Mouse (Mus musculus): ENCODE measurements around the gene Snx27. TPM values are rescaled to one million over a fixed set of nuclear protein-coding genes. Genes with fewer than 3 reads are reported as not detected.

The Snx27 gene
- total RNA-seq, 1 experiment = 33.1 TPM

DNA sequence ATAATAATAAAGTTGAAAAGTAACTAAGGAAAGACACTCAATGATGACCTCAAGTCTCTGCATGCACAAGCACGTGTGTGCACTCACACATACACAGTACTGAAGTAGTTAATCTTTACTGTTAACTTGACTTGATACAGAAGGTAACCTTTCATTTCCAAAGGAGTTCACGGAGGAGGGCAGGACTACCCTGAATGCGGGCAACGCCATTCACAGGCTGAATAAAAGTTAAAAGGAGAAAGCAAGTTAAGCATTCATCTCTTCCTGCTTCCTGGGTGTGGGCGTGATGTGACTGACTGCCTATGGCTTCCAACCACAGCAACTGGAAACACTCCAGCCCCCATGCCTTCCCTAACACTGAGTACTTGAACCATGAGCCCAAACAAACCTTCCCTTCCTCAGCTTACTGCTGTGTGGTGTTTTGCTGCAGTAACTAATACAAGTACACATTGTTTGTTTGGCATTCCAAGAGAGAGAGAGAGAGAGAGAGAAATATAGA lies 22.5 kb downstream of the Snx27 start:
- DNase-seq (ENCODE audit: low read depth, low spot score) = no peak
- TF ChIP-seq ZC3H11A (IDR thresholded peaks at IDR 0.05; ENCODE audit: borderline replicate concordance, low read depth, low read length) (no peak), ZNF384 (IDR thresholded peaks at IDR 0.05; ENCODE audit: low read depth, low read length) (no peak), MAFK (IDR thresholded peaks at IDR 0.05; ENCODE audit: insufficient read depth, low read depth, low read length) (no peak), HCFC1 (IDR thresholded peaks at IDR 0.05; ENCODE audit: borderline replicate concordance, insufficient read depth, low read length) (no peak), CHD2 (IDR thresholded peaks at IDR 0.05; ENCODE audit: low read depth, low read length) (no peak)
- H3K9me3 ChIP-seq (ENCODE audit: control insufficient read depth, insufficient read depth, low read depth, low read length) = no peaks in the 10 kb centered on the region
- 0 out of 4 replicates have a peak, but pooled peaks cover 0 to 2% of the 10 kb centered on the region in 2 experiments for H3K4me1 ChIP-seq (ENCODE audit: control insufficient read depth in 2 of 2, insufficient read depth in 2 of 2, low read length in 2 of 2, poor library complexity in 1 of 2)
- no peak overlapping the region for H3K4me3 ChIP-seq (ENCODE audit: insufficient read depth in 1 of 2, low read depth in 1 of 2, low read length in 2 of 2, poor library complexity in 1 of 2, severe bottlenecking in 1 of 2)
- in situ Hi-C loops (cut with MboI; ENCODE audit: low sequenced_read_pairs in 2 of 2, unreplicated experiment in 2 of 2) = no loop called here
- H3K36me3 ChIP-seq (ENCODE audit: control insufficient read depth, insufficient read depth, low read length, poor library complexity, severe bottlenecking) = peaks cover 8% of the 10 kb centered on the region
- H3K9ac ChIP-seq (ENCODE audit: insufficient read depth, low read depth, low read length, poor library complexity, severe bottlenecking) = no peak overlapping the region
- no peak overlapping the region for H3K27ac ChIP-seq (ENCODE audit: insufficient read depth, low read depth, low read length, poor library complexity, severe bottlenecking)

- Histone ChIP-seq H3K27ac (ENCODE audit: insufficient read depth, low read depth, low read length, poor library complexity, severe bottlenecking) (no peak overlapping the region), H3K9me3 (ENCODE audit: control insufficient read depth, insufficient read depth, low read depth, low read length) (no peaks in the 10 kb centered on the region)
- in situ Hi-C loops (cut with MboI; ENCODE audit: low sequenced_read_pairs in 2 of 2, unreplicated experiment in 2 of 2) = no loop called here
These were observed 33.5 kb downstream of the Snx27 start for GRCm38 (mm10) chr3:94549041-94549440.

GRCm38 (mm10) chr3:94537187-94537586 lies 45.3 kb downstream of the Snx27 start:
- no peaks in the 10 kb centered on the region for H3K9me3 ChIP-seq (ENCODE audit: control insufficient read depth, insufficient read depth, low read depth, low read length)
- H3K9ac ChIP-seq (ENCODE audit: insufficient read depth, low read depth, low read length, poor library complexity, severe bottlenecking) = no peak overlapping the region
- no peaks in the 10 kb centered on the region for H3K36me3 ChIP-seq (ENCODE audit: control insufficient read depth, insufficient read depth, low read length, poor library complexity, severe bottlenecking)
- DNase-seq (ENCODE audit: low read depth, low spot score) = no peak
- TF ChIP-seq MAFK (IDR thresholded peaks at IDR 0.05; ENCODE audit: insufficient read depth, low read depth, low read length) (peak; percentile 55; the same call in 1 of the 2 replicates), HCFC1 (IDR thresholded peaks at IDR 0.05; ENCODE audit: borderline replicate concordance, insufficient read depth, low read length) (no peak), ZC3H11A (IDR thresholded peaks at IDR 0.05; ENCODE audit: borderline replicate concordance, low read depth, low read length) (no peak)
- no peak overlapping the region for H3K27ac ChIP-seq (ENCODE audit: insufficient read depth, low read depth, low read length, poor library complexity, severe bottlenecking)
- in situ Hi-C loops (cut with MboI; ENCODE audit: low sequenced_read_pairs in 2 of 2, unreplicated experiment in 2 of 2) = no loop called here
- no peak overlapping the region for H3K4me3 ChIP-seq (ENCODE audit: insufficient read depth in 1 of 2, low read depth in 1 of 2, low read length in 2 of 2, poor library complexity in 1 of 2, severe bottlenecking in 1 of 2)
- no peaks in the 10 kb centered on the region; a peak in 1 of 4 replicates for H3K4me1 ChIP-seq (ENCODE audit: control insufficient read depth in 2 of 2, insufficient read depth in 2 of 2, low read length in 2 of 2, poor library complexity in 1 of 2)

More at GRCm38 (mm10) chr3:94549041-94549440, 33.5 kb downstream of the Snx27 start:
- Histone ChIP-seq H3K4me1 (ENCODE audit: control insufficient read depth in 2 of 2, insufficient read depth in 2 of 2, low read length in 2 of 2, poor library complexity in 1 of 2) (no peaks in the 10 kb centered on the region), H3K4me3 (ENCODE audit: insufficient read depth in 1 of 2, low read depth in 1 of 2, low read length in 2 of 2, poor library complexity in 1 of 2, severe bottlenecking in 1 of 2) (no peak overlapping the region), H3K36me3 (ENCODE audit: control insufficient read depth, insufficient read depth, low read length, poor library complexity, severe bottlenecking) (peaks cover 3% of the 10 kb centered on the region; the same call in 1 of the 2 replicates), H3K9ac (ENCODE audit: insufficient read depth, low read depth, low read length, poor library complexity, severe bottlenecking) (no peak overlapping the region)
- TF ChIP-seq CHD2 (IDR thresholded peaks at IDR 0.05; ENCODE audit: low read depth, low read length) (no peak), ZNF384 (IDR thresholded peaks at IDR 0.05; ENCODE audit: low read depth, low read length) (no peak), MAFK (IDR thresholded peaks at IDR 0.05; ENCODE audit: insufficient read depth, low read depth, low read length) (no peak), HCFC1 (IDR thresholded peaks at IDR 0.05; ENCODE audit: borderline replicate concordance, insufficient read depth, low read length) (no peak), ZC3H11A (IDR thresholded peaks at IDR 0.05; ENCODE audit: borderline replicate concordance, low read depth, low read length) (no peak)
- no peak for DNase-seq (ENCODE audit: low read depth, low spot score)

GRCm38 (mm10) chr3:94533968-94534367 lies 48.5 kb downstream of the Snx27 start:
- H3K27ac ChIP-seq (ENCODE audit: insufficient read depth, low read depth, low read length, poor library complexity, severe bottlenecking) = no peak overlapping the region
- in situ Hi-C loops (cut with MboI; ENCODE audit: low sequenced_read_pairs in 2 of 2, unreplicated experiment in 2 of 2) = no loop called here
- H3K9ac ChIP-seq (ENCODE audit: insufficient read depth, low read depth, low read length, poor library complexity, severe bottlenecking) = no peak overlapping the region
- TF ChIP-seq MAFK (IDR thresholded peaks at IDR 0.05; ENCODE audit: insufficient read depth, low read depth, low read length) (no peak), ZC3H11A (IDR thresholded peaks at IDR 0.05; ENCODE audit: borderline replicate concordance, low read depth, low read length) (no peak), HCFC1 (IDR thresholded peaks at IDR 0.05; ENCODE audit: borderline replicate concordance, insufficient read depth, low read length) (no peak), CHD2 (IDR thresholded peaks at IDR 0.05; ENCODE audit: low read depth, low read length) (no peak), ZNF384 (IDR thresholded peaks at IDR 0.05; ENCODE audit: low read depth, low read length) (no peak)
- peak; percentile 42 for DNase-seq (ENCODE audit: low read depth, low spot score)
- H3K9me3 ChIP-seq (ENCODE audit: control insufficient read depth, insufficient read depth, low read depth, low read length) = no peaks in the 10 kb centered on the region
- H3K4me1 ChIP-seq (ENCODE audit: control insufficient read depth in 2 of 2, insufficient read depth in 2 of 2, low read length in 2 of 2, poor library complexity in 1 of 2) = no peaks in the 10 kb centered on the region; a peak in 1 of 4 replicates
- H3K36me3 ChIP-seq (ENCODE audit: control insufficient read depth, insufficient read depth, low read length, poor library complexity, severe bottlenecking) = peaks cover 4% of the 10 kb centered on the region; the same call in 1 of the 2 replicates
- no peak overlapping the region for H3K4me3 ChIP-seq (ENCODE audit: insufficient read depth in 1 of 2, low read depth in 1 of 2, low read length in 2 of 2, poor library complexity in 1 of 2, severe bottlenecking in 1 of 2)

Data from ES-E14 (cell line).